Mouse (Mus musculus) left cerebral cortex, postnatal 25 days (tissue): Measurements from ENCODE around the gene Cdhr4. TPM values are rescaled to one million over a fixed set of nuclear protein-coding genes. Genes with fewer than 3 reads are reported as not detected.
"Not testable (repeated sequence)": the region's sequence is repeated elsewhere in the genome, so short reads cannot be mapped to it uniquely, and the experiment has no call there.

ENCODE experiments used
- DNase-seq, 2 experiments: peaks; one replicate each; pipeline ENCODE4 v3.0.0; 2022; ENCODE audit warnings: low spot score in 2 of 2, mixed read lengths in 1 of 2
- intact Hi-C: fragments of 180-260 bp; cut with DNase I; formaldehyde crosslinking; loops from one replicate; pipeline ENCODE4 v1.15.1; 2025
- total RNA-seq, 2 experiments: library from RNA; stranded (reverse); gene quantifications; 2 replicates each; pipeline ENCODE4 v1.2.3; 2021

The Cdhr4 gene
- total RNA-seq, 2 experiments from 2014 or later, result 1.5 to 1.9 TPM

- intact Hi-C loops, result loop anchor here (5.0 kb wide), 1 partner anchor 45 kb away; the partner anchor contains the start of gene Gmppb
These were observed 9.8 kb downstream of the Cdhr4 start, which contains the start of gene Ip6k1 for GRCm38 (mm10) chr9:108001922-108002770. Ip6k1 (plus strand) TSS chr9:108002501.

GRCm38 (mm10) chr9:108002778-108003530 lies 10.7 kb downstream of the Cdhr4 start:
- peak in 1 of 2 experiments; percentile 31 for DNase-seq
- intact Hi-C loops, result loop anchor here (5.0 kb wide), 1 partner anchor 44 kb away; the partner anchor contains the start of gene Gmppb

More at GRCm38 (mm10) chr9:108001922-108002770, 9.8 kb downstream of the Cdhr4 start, which contains the start of gene Ip6k1:
- peak; percentile 100 for DNase-seq

- peak; percentile 20 to 23 for DNase-seq
- intact Hi-C loops, result loop anchor here (5.0 kb wide), 1 partner anchor 44 kb away; the partner anchor contains the start of gene Gmppb
These were observed 11.2 kb downstream of the Cdhr4 start for GRCm38 (mm10) chr9:108003531-108003890.

- no peak for DNase-seq
- intact Hi-C loops, result no loop called here
These were observed 15.7 kb downstream of the Cdhr4 start for GRCm38 (mm10) chr9:108008041-108008440.

- no peak for DNase-seq
- intact Hi-C loops, result no loop called here
These were observed 18.1 kb downstream of the Cdhr4 start for GRCm38 (mm10) chr9:108010385-108010784.

GRCm38 (mm10) chr9:108013577-108013976 lies 21.3 kb downstream of the Cdhr4 start:
- intact Hi-C loops, DNase-seq: not testable (repeated sequence)

GRCm38 (mm10) chr9:108017127-108017526 lies 24.8 kb downstream of the Cdhr4 start:
- intact Hi-C loops, result no loop called here
- DNase-seq, result peak in 1 of 2 experiments; percentile 83

GRCm38 (mm10) chr9:108020741-108021140 lies 28.4 kb downstream of the Cdhr4 start:
- DNase-seq, result no peak
- intact Hi-C loops, result no loop called here

- DNase-seq, result no peak
- intact Hi-C loops, result no loop called here
These were observed 30.9 kb downstream of the Cdhr4 start for GRCm38 (mm10) chr9:108023216-108023615.

- intact Hi-C loops, result no loop called here
These were observed 34.3 kb downstream of the Cdhr4 start for GRCm38 (mm10) chr9:108026584-108026983.

GRCm38 (mm10) chr9:108027867-108028266 lies 35.6 kb downstream of the Cdhr4 start:
- intact Hi-C loops, result no loop called here
- DNase-seq, result no peak

More at GRCm38 (mm10) chr9:108026584-108026983, 34.3 kb downstream of the Cdhr4 start:
- no peak for DNase-seq

GRCm38 (mm10) chr9:108032126-108032525 lies 39.8 kb downstream of the Cdhr4 start:
- no peak for DNase-seq
- intact Hi-C loops, result no loop called here

- intact Hi-C loops, result no loop called here
- DNase-seq, result no peak
These were observed 43.2 kb downstream of the Cdhr4 start for GRCm38 (mm10) chr9:108035331-108036156.

GRCm38 (mm10) chr9:108044751-108045492 lies 52.6 kb downstream of the Cdhr4 start:
- no peak for DNase-seq
- intact Hi-C loops, result loop anchor here (5.0 kb wide), 1 partner anchor 43 kb away; the partner anchor contains the start of gene Ip6k1

GRCm38 (mm10) chr9:108046582-108046981 lies 54.3 kb downstream of the Cdhr4 start:
- intact Hi-C loops, result loop anchor here (5.0 kb wide), 1 partner anchor 44 kb away; the partner anchor contains the start of gene Ip6k1
- no peak for DNase-seq

GRCm38 (mm10) chr9:108047601-108048565 lies 55.6 kb downstream of the Cdhr4 start:
- DNase-seq, result no peak
- intact Hi-C loops, result loop anchor here (5.0 kb wide), 1 partner anchor 46 kb away; the partner anchor contains the start of gene Ip6k1

GRCm38 (mm10) chr9:108048566-108048955 lies 56.3 kb downstream of the Cdhr4 start:
- intact Hi-C loops, result loop anchor here (5.0 kb wide), 1 partner anchor 46 kb away; the partner anchor contains the start of gene Ip6k1
- DNase-seq, result no peak
